Mouse (Mus musculus) neural tube, embryonic 14.5 days (tissue): ENCODE data around the gene Mpo. TPM values are rescaled to one million over a fixed set of nuclear protein-coding genes. Genes with fewer than 3 reads are reported as not detected.

Source experiments
- ATAC-seq: fragments of 200-750 bp; cut with Nextera tagmentation; 2 replicates; pipeline ENCODE4 v1.8.0; 2017; ENCODE audit warnings: low read depth, mild to moderate bottlenecking, moderate TSS enrichment, moderate library complexity
- H3K27ac ChIP-seq: fragments of 300-500 bp; sonication (generic); 2 replicates; pipeline ENCODE4 v1.5.1; 2014; ENCODE audit warnings: low read depth, mild to moderate bottlenecking, control low read depth, low read length, moderate library complexity, mixed read lengths
- H3K27me3 ChIP-seq: fragments of 300-500 bp; sonication (generic); 2 replicates; pipeline ENCODE4 v1.6.1; 2014; ENCODE audit warnings: low read length; ENCODE audit not compliant: control insufficient read depth, insufficient read depth
- H3K36me3 ChIP-seq: fragments of 300-500 bp; sonication (generic); 2 replicates; pipeline ENCODE4 v1.6.1; 2014; ENCODE audit warnings: low read length, mixed read lengths; ENCODE audit not compliant: control insufficient read depth, insufficient read depth
- H3K4me1 ChIP-seq: fragments of 300-500 bp; sonication (generic); 2 replicates; pipeline ENCODE4 v1.6.1; 2014; ENCODE audit warnings: low read length; ENCODE audit not compliant: control insufficient read depth, insufficient read depth
- H3K4me2 ChIP-seq: fragments of 300-500 bp; sonication (generic); 2 replicates; pipeline ENCODE4 v1.6.1; 2014; ENCODE audit warnings: mild to moderate bottlenecking, low read depth, low read length, control low read depth
- H3K4me3 ChIP-seq: fragments of 300-500 bp; sonication (generic); 2 replicates; pipeline ENCODE4 v1.5.1; 2014; ENCODE audit warnings: low read depth, low read length, control low read depth, mixed read lengths
- H3K9ac ChIP-seq: fragments of 300-500 bp; sonication (generic); replicated peaks from 2 replicates; pipeline ENCODE4 v1.6.1; 2014; ENCODE audit warnings: low read depth, mild to moderate bottlenecking, control low read depth, low read length, mixed read lengths
- H3K9me3 ChIP-seq: fragments of 300-500 bp; sonication (generic); 2 replicates; pipeline ENCODE4 v1.6.1; 2016; ENCODE audit warnings: low read length; ENCODE audit not compliant: control insufficient read depth
- WGBS: fragments of 180-500 bp; shearing (Covaris S2); extraction: QIAGEN DNeasy Blood & Tissue Kit; methylation state at CpG from one replicate; pipeline ENCODE4 v1.1.7; 2014; 5-methylcytosine and 5-hydroxymethylcytosine counted together
- polyA plus RNA-seq: library from polyadenylated mRNA; unstranded; fragments of >200 nt; fragmentation: Nextera tagmentation; extraction: Ambion mirVana; gene quantifications from 2 replicates; pipeline ENCODE4 v1.2.1, GENCODE M21; 2014

The Mpo gene
- polyA plus RNA-seq, 1 experiment from 2014 or later = 0.31 TPM

DNA sequence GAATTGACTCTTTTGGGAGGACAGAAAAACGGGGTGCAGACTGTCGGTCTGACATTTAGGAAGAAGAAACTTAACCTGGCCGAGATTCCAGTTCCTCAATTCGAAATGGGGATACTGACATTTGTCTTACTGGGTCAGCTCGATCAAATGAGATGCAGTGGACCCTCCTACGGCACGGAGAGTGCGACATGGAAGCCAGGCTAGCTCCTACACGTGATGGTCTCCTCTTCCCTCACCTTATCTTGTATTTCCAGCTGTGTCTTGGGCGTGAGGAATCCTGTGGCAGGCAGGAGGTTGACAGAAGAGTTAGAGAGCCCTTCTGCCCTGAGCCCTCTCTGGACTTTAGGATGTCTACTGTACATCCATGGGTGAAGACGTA lies 43.3 kb upstream of the Mpo start:
- Histone ChIP-seq H3K9me3 (no peaks in the 10 kb centered on the region), H3K4me2 (no peak overlapping the region), H3K4me3 (no peak overlapping the region), H3K27ac (no peak overlapping the region), H3K27me3 (no peaks in the 10 kb centered on the region), H3K9ac (no peak overlapping the region), H3K36me3 (0 out of 2 replicates have a peak, but pooled peaks cover 3% of the 10 kb centered on the region), H3K4me1 (no peaks in the 10 kb centered on the region)
- 80% methylated on average over 11 of the region's 11 CpGs for WGBS
- no peak for ATAC-seq

DNA sequence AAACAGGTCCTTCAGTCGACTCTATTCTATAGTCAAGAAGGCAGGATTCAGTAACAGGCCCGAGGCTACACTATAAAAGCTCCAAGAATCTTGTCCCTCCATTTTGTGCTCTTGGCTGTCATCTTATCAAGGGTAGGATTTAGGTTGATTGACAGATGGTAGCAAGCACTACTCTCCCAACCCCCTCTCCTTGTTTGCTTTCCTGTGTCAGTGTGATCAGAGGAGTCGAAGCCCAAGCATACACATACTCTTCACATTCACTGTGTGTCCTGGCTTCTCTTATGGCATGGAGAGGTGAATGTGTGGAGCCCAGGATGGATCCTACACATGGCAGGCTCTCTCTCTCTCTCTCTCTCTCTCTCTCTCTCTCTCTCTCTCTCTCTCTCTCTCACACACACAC lies 42.9 kb upstream of the Mpo start:
- H3K4me2 ChIP-seq = no peak overlapping the region
- H3K4me1 ChIP-seq = no peaks in the 10 kb centered on the region
- no peaks in the 10 kb centered on the region for H3K36me3 ChIP-seq
- no peaks in the 10 kb centered on the region for H3K9me3 ChIP-seq
- no peak overlapping the region for H3K27ac ChIP-seq
- no peak for ATAC-seq
- H3K4me3 ChIP-seq = no peak overlapping the region
- WGBS = 90% methylated on average over 3 of the region's 3 CpGs
- H3K9ac ChIP-seq = no peak overlapping the region
- no peaks in the 10 kb centered on the region for H3K27me3 ChIP-seq

GRCm38 (mm10) chr11:87751031-87751430 lies 42.4 kb upstream of the Mpo start:
- no peak for ATAC-seq
- 86% methylated on average over 8 of the region's 8 CpGs for WGBS

GRCm38 (mm10) chr11:87751491-87751966 lies 41.9 kb upstream of the Mpo start:
- H3K36me3 ChIP-seq = no peaks in the 10 kb centered on the region
- 81% methylated on average over 4 of the region's 4 CpGs for WGBS
- no peaks in the 10 kb centered on the region for H3K27me3 ChIP-seq
- H3K4me2 ChIP-seq = no peak overlapping the region
- ATAC-seq = no peak
- H3K9me3 ChIP-seq = no peaks in the 10 kb centered on the region
- no peaks in the 10 kb centered on the region for H3K4me1 ChIP-seq
- H3K27ac ChIP-seq = no peak overlapping the region
- no peak overlapping the region for H3K4me3 ChIP-seq
- H3K9ac ChIP-seq = no peak overlapping the region

More at GRCm38 (mm10) chr11:87751031-87751430, 42.4 kb upstream of the Mpo start:
- H3K36me3 ChIP-seq = no peaks in the 10 kb centered on the region
- no peaks in the 10 kb centered on the region for H3K27me3 ChIP-seq
- no peak overlapping the region for H3K9ac ChIP-seq
- no peak overlapping the region for H3K27ac ChIP-seq
- no peaks in the 10 kb centered on the region for H3K4me1 ChIP-seq
- no peaks in the 10 kb centered on the region for H3K9me3 ChIP-seq
- H3K4me2 ChIP-seq = no peak overlapping the region
- no peak overlapping the region for H3K4me3 ChIP-seq

DNA sequence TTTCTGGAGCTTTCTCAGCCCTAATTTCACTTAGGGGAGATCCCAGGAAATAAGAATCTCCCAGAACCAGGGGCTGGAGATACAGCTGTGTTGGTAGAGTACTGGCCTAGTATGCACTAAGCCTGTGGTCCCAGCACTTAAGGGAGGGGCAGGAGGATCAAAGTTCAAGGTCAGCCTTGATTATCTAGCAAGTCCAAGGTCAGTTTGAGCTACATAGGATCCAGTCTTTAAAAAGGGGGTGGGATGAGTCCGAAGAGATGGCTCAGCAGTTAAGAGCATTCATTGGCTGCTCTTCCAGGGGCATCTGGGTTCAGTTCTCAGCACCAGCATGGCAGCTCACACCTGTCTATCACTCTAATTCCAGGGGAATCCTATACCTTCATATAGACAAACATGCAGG lies 41.1 kb upstream of the Mpo start:
- Histone ChIP-seq H3K9ac (no peak overlapping the region), H3K27ac (no peak overlapping the region), H3K4me3 (no peak overlapping the region), H3K36me3 (no peaks in the 10 kb centered on the region), H3K27me3 (no peaks in the 10 kb centered on the region), H3K9me3 (no peaks in the 10 kb centered on the region), H3K4me1 (no peaks in the 10 kb centered on the region), H3K4me2 (no peak overlapping the region)
- no peak for ATAC-seq
- WGBS = 79% methylated on average over 1 of the region's 1 CpGs

- no peaks in the 10 kb centered on the region for H3K36me3 ChIP-seq
- H3K27me3 ChIP-seq = no peaks in the 10 kb centered on the region
- no peak overlapping the region for H3K4me2 ChIP-seq
- no peak overlapping the region for H3K4me3 ChIP-seq
- no peaks in the 10 kb centered on the region for H3K4me1 ChIP-seq
- no peak overlapping the region for H3K27ac ChIP-seq
- no peaks in the 10 kb centered on the region for H3K9me3 ChIP-seq
- H3K9ac ChIP-seq = no peak overlapping the region
- ATAC-seq = no peak
- WGBS = 89% methylated on average over 8 of the region's 8 CpGs
These were observed 40.1 kb upstream of the Mpo start for GRCm38 (mm10) chr11:87753255-87753654.

DNA sequence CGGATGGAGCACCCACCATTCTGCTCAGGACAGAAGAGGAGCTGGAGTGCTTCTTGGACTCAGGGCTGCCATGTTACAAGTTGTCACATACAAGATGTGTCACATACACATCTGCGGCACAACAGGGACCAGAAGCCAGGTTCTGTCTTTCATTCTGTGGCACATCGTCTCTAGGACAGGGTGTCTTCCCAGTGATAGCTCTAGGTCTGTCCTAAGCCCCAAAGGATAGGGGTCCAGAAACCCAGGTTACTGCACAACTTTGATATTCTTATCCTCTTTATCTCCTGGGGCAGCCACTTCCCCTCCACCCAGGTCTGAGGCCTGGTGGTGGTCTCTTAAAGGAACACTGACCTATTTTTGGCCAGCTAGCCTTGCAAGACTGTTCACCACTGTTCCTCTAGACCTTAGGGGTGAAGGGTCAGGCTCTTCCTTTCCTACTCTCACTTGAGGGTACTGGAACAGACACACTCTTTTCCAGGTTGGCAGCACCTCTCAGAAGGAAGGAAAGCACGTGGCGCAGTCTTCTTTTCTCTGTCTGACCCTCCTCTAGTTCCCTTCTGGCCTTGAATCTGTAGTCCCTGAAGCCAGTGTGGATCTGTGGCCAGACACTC lies 39.4 kb upstream of the Mpo start:
- H3K9ac ChIP-seq = no peak overlapping the region
- ATAC-seq = no peak
- H3K4me2 ChIP-seq = no peak overlapping the region
- H3K4me1 ChIP-seq = no peaks in the 10 kb centered on the region
- no peaks in the 10 kb centered on the region for H3K27me3 ChIP-seq
- H3K9me3 ChIP-seq = no peaks in the 10 kb centered on the region
- WGBS = 88% methylated on average over 5 of the region's 5 CpGs
- H3K4me3 ChIP-seq = no peak overlapping the region
- H3K27ac ChIP-seq = no peak overlapping the region
- H3K36me3 ChIP-seq = no peaks in the 10 kb centered on the region

DNA sequence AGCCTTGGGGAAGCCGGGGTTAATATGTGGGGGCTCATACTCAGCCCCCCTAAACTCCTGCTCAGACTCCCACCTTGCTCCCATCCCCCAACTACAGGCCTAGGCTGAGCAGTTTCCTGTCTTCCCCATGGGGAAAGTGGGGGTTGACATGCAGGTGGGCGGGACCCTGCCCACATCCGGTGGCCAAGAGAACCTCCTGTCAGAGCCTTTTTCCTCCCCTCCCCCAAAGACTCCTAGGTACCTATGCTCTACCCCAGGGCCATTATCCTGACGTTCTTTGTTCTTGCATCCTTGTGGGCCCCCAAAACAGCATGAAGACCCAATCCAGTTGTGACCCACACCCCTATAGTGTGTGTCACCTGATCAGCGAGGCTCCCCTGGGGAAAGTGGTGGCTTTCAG lies 38.8 kb upstream of the Mpo start:
- H3K36me3 ChIP-seq = no peaks in the 10 kb centered on the region
- no peaks in the 10 kb centered on the region for H3K27me3 ChIP-seq
- no peak overlapping the region for H3K4me3 ChIP-seq
- H3K9ac ChIP-seq = no peak overlapping the region
- no peaks in the 10 kb centered on the region for H3K9me3 ChIP-seq
- H3K4me2 ChIP-seq = no peak overlapping the region
- WGBS = 78% methylated on average over 5 of the region's 5 CpGs
- H3K4me1 ChIP-seq = peaks cover 3% of the 10 kb centered on the region; the same call in 1 of the 2 replicates
- no peak for ATAC-seq
- H3K27ac ChIP-seq = no peak overlapping the region

GRCm38 (mm10) chr11:87755360-87756017 lies 37.9 kb upstream of the Mpo start:
- WGBS = 74% methylated on average over 17 of the region's 17 CpGs
- H3K4me3 ChIP-seq = no peak overlapping the region
- no peak overlapping the region for H3K4me2 ChIP-seq
- H3K9ac ChIP-seq = no peak overlapping the region
- H3K27ac ChIP-seq = no peak overlapping the region
- H3K27me3 ChIP-seq = no peaks in the 10 kb centered on the region
- peaks cover 10% of the 10 kb centered on the region; the same call in 1 of the 2 replicates for H3K4me1 ChIP-seq
- no peaks in the 10 kb centered on the region for H3K36me3 ChIP-seq
- no peaks in the 10 kb centered on the region for H3K9me3 ChIP-seq
- ATAC-seq = no peak
